In genomic region chr12:112151244-112151979, GRCm38 (mm10) we compare ENCODE assay signal across 8 mouse cellular contexts. TPM values are rescaled to one million over a fixed set of nuclear protein-coding genes. Genes with fewer than 3 reads are reported as not detected.
DNase-seq lines count a peak whose midpoint lies in the region; ATAC-seq and TF ChIP-seq lines count a peak whose summit lies in the region.

No protein-coding gene starts in this region.

- peaks cover 6% of the 10 kb centered on the region for H3K27me3 ChIP-seq in intestine, embryonic 15.5 days (replicated peaks)
- H3K27me3 ChIP-seq in liver, embryonic 14.5 days (ENCODE audit: control insufficient read depth, insufficient read depth, low read length): peaks cover 14% of the 10 kb centered on the region

- no peak overlapping the region for H3K27ac ChIP-seq in ES-E14 (ENCODE audit: insufficient read depth, low read depth, low read length, poor library complexity, severe bottlenecking)
- peak overlapping the region; percentile 46 for H3K27ac ChIP-seq in brown adipose tissue, adult 24 weeks (replicated peaks; ENCODE audit: low read depth, low read length)
- peak overlapping the region; percentile 18; the same call in 1 of the 2 replicates for H3K27ac ChIP-seq in intestine, embryonic 15.5 days
- H3K27ac ChIP-seq in liver, embryonic 14.5 days: no peak overlapping the region

- peaks cover 3 to 42% of the 10 kb centered on the region in 2 experiments; a peak in 2 of 4 replicates for H3K4me1 ChIP-seq in ES-E14 (ENCODE audit: control insufficient read depth in 2 of 2, insufficient read depth in 2 of 2, low read length in 2 of 2, poor library complexity in 1 of 2)
- peaks cover 18% of the 10 kb centered on the region for H3K4me1 ChIP-seq in brown adipose tissue, adult 24 weeks (ENCODE audit: control insufficient read depth, insufficient read depth, insufficient read length, low read length)
- peaks cover 23% of the 10 kb centered on the region for H3K4me1 ChIP-seq in intestine, embryonic 15.5 days (replicated peaks)
- no peaks in the 10 kb centered on the region for H3K4me1 ChIP-seq in liver, embryonic 14.5 days (replicated peaks; ENCODE audit: control insufficient read depth in 2 of 2, insufficient read depth in 2 of 2, low read length in 1 of 2)

- H3K9me3 ChIP-seq in ES-E14 (ENCODE audit: control insufficient read depth, insufficient read depth, low read depth, low read length): no peaks in the 10 kb centered on the region
- no peaks in the 10 kb centered on the region for H3K9me3 ChIP-seq in intestine, embryonic 15.5 days
- no peaks in the 10 kb centered on the region for H3K9me3 ChIP-seq in liver, embryonic 14.5 days (ENCODE audit: control insufficient read depth, low read length)

- peak overlapping the region; percentile 36; the same call in 1 of the 2 replicates for H3K9ac ChIP-seq in ES-E14 (ENCODE audit: insufficient read depth, low read depth, low read length, poor library complexity, severe bottlenecking)
- H3K9ac ChIP-seq in intestine, embryonic 15.5 days: no peak overlapping the region
- no peak overlapping the region for H3K9ac ChIP-seq in liver, embryonic 14.5 days (replicated peaks)

- WGBS in intestine, embryonic 15.5 days: 45% methylated on average over 12 of the region's 12 CpGs
- 38% methylated on average over 12 of the region's 12 CpGs for WGBS in liver, embryonic 14.5 days (ENCODE audit: insufficient replicate concordance)

- TF ChIP-seq CTCF in liver, embryonic 14.5 days (IDR thresholded peaks at IDR 0.05; ENCODE audit: low read depth): no peak

- in situ Hi-C loops in ES-E14 (cut with MboI; ENCODE audit: low sequenced_read_pairs in 2 of 2, unreplicated experiment in 2 of 2): no loop called here

- TF ChIP-seq EP300 in liver, embryonic 14.5 days (IDR thresholded peaks at IDR 0.05; ENCODE audit: low read depth): no peak

- H3K4me3 ChIP-seq in ES-E14 (ENCODE audit: insufficient read depth in 1 of 2, low read depth in 1 of 2, low read length in 2 of 2, poor library complexity in 1 of 2, severe bottlenecking in 1 of 2): no peak overlapping the region; a peak in 1 of 4 replicates
- H3K4me3 ChIP-seq in brown adipose tissue, adult 24 weeks (ENCODE audit: insufficient read depth, low read depth, low read length): peak overlapping the region; percentile 8; the same call in 1 of the 2 replicates
- no peak overlapping the region for H3K4me3 ChIP-seq in intestine, embryonic 15.5 days (replicated peaks)
- H3K4me3 ChIP-seq in liver, embryonic 14.5 days (ENCODE audit: insufficient read depth in 1 of 2, low read depth in 2 of 2, low read length in 2 of 2): no peak overlapping the region

- H3K4me2 ChIP-seq in intestine, embryonic 15.5 days (replicated peaks): peak overlapping the region; percentile 21; the same call in 1 of the 2 replicates
- H3K4me2 ChIP-seq in liver, embryonic 14.5 days (ENCODE audit: low read depth): no peak overlapping the region

- no peak for DNase-seq in ES-E14 (ENCODE audit: low read depth, low spot score)
- DNase-seq in liver, embryonic 14.5 days (ENCODE audit: low read depth in 3 of 3, low spot score in 3 of 3): no peak
- no peak for DNase-seq in cerebellum, adult 9-11 months
- no peak for DNase-seq in cerebellum, adult 11-12 months
- DNase-seq in thymus, postnatal 14 days: no peak
- DNase-seq in cerebellum, adult 9-10 months: no peak

- no peak for ATAC-seq in intestine, embryonic 15.5 days
- ATAC-seq in liver, embryonic 14.5 days (ENCODE audit: insufficient read depth): peak; percentile 40

- no peaks in the 10 kb centered on the region for H3K36me3 ChIP-seq in ES-E14 (ENCODE audit: control insufficient read depth, insufficient read depth, low read length, poor library complexity, severe bottlenecking)
- H3K36me3 ChIP-seq in intestine, embryonic 15.5 days: no peaks in the 10 kb centered on the region
- no peaks in the 10 kb centered on the region for H3K36me3 ChIP-seq in liver, embryonic 14.5 days (replicated peaks; ENCODE audit: control insufficient read depth, insufficient read depth, low read depth)

TF ChIP-seq in ES-E14, 5 proteins besides CTCF, POLR2A, EP300 and RAD21:
- TF ChIP-seq HCFC1 (IDR thresholded peaks at IDR 0.05; ENCODE audit: borderline replicate concordance, insufficient read depth, low read length) (no peak), ZNF384 (IDR thresholded peaks at IDR 0.05; ENCODE audit: low read depth, low read length) (peak; percentile 86; the same call in 1 of the 2 replicates)

RNA-seq across cellular contexts. Expression of gene Kif26a, which starts 5.4 kb away (rescaled TPM):
- total RNA-seq in ES-E14 (2012; rRNA removed): 6.1 and 6.4 TPM in 2 replicates
- polyA plus RNA-seq in brown adipose tissue, adult 24 weeks (2012; ENCODE audit: insufficient read depth, insufficient read length, missing spikeins): 1.9 and 3.2 TPM in 2 replicates
- polyA plus RNA-seq in intestine, embryonic 15.5 days (2015; fragmentation: Nextera tagmentation; extraction: Ambion mirVana): 2.9 and 3.0 TPM in 2 replicates
- polyA plus RNA-seq in liver, embryonic 14.5 days (2012; rRNA removed): 0.26 TPM in 2 replicates
- polyA plus RNA-seq in liver, embryonic 14.5 days (2014; fragmentation: Nextera tagmentation; extraction: Ambion mirVana): 0.03 and 0.08 TPM in 2 replicates

RNA-seq across cellular contexts. Expression of gene Aspg, which starts 44.9 kb away (rescaled TPM):
- total RNA-seq in ES-E14 (2012; rRNA removed): 12.8 and 36.3 TPM in 2 replicates
- 60.4 and 84.2 TPM in 2 replicates for polyA plus RNA-seq in brown adipose tissue, adult 24 weeks (2012; ENCODE audit: insufficient read depth, insufficient read length, missing spikeins)
- 26.8 and 31.8 TPM in 2 replicates for polyA plus RNA-seq in intestine, embryonic 15.5 days (2015; fragmentation: Nextera tagmentation; extraction: Ambion mirVana)
- polyA plus RNA-seq in liver, embryonic 14.5 days (2012; rRNA removed): 0.09 and 0.10 TPM in 2 replicates
- polyA plus RNA-seq in liver, embryonic 14.5 days (2014; fragmentation: Nextera tagmentation; extraction: Ambion mirVana): 0.19 TPM in 1 of 2 replicates, not detected in the other

Comparison
In these comparisons a context has a peak if more than half of its experiments do, and no peak if none do; other contexts are left out.
1. H3K27ac ChIP-seq: peak in brown adipose tissue, adult 24 weeks (single experiment) and intestine, embryonic 15.5 days (single experiment); none in ES-E14 (single experiment) and liver, embryonic 14.5 days (single experiment).
2. RNA of gene Aspg, which starts 44.9 kb away (polyA plus RNA-seq): 60.4 to 84.2 TPM in brown adipose tissue, adult 24 weeks and 26.8 to 31.8 TPM in intestine, embryonic 15.5 days; 0.09 to 0.19 TPM in liver, embryonic 14.5 days; every median in the first group is over 10 times any median in the second.